Mouse (Mus musculus) liver, postnatal 0 days (tissue): ENCODE measurements at regions not wholly inside any gene's neighbourhood (a gene's known extent, or its start where the extent isn't known, plus 50 kb on each side); places are given as distances from the start of the nearest gene placed in this dataset.

Source experiments
- ATAC-seq: fragments of 200-750 bp; cut with Nextera tagmentation; 2 replicates; pipeline ENCODE4 v1.8.0; 2017; ENCODE audit warnings: mild to moderate bottlenecking, moderate library complexity
- DNase-seq: peaks from one replicate; pipeline ENCODE4 v3.0.0-alpha.2; 2016
- H3K27ac ChIP-seq: fragments of 300-500 bp; sonication (generic); 2 replicates; pipeline ENCODE4 v1.5.1; 2014; ENCODE audit warnings: antibody characterized with exemption, moderate library complexity, mild to moderate bottlenecking, low read depth
- H3K27me3 ChIP-seq: fragments of 300-500 bp; sonication (generic); 2 replicates; pipeline ENCODE4 v1.6.1; 2014; ENCODE audit warnings: low read length, control low read depth, mixed read lengths; ENCODE audit not compliant: insufficient read depth
- H3K36me3 ChIP-seq: fragments of 300-500 bp; sonication (generic); replicated peaks from 2 replicates; pipeline ENCODE4 v1.6.1; 2014; ENCODE audit warnings: mild to moderate bottlenecking, control low read depth, low read length, moderate library complexity, mixed read lengths; ENCODE audit not compliant: insufficient read depth
- H3K4me1 ChIP-seq: fragments of 300-500 bp; sonication (generic); 2 replicates; pipeline ENCODE4 v1.6.1; 2014; ENCODE audit warnings: antibody characterized with exemption, mild to moderate bottlenecking, control low read depth; ENCODE audit not compliant: insufficient read depth
- H3K4me2 ChIP-seq: fragments of 300-500 bp; sonication (generic); 2 replicates; pipeline ENCODE4 v1.6.1; 2014; ENCODE audit warnings: low read depth, mild to moderate bottlenecking, low read length, moderate library complexity, mixed read lengths
- H3K4me3 ChIP-seq: fragments of 300-500 bp; sonication (generic); 2 replicates; pipeline ENCODE4 v1.5.1; 2014; ENCODE audit warnings: low read depth, low read length
- H3K9ac ChIP-seq: fragments of 300-500 bp; sonication (generic); replicated peaks from 2 replicates; pipeline ENCODE4 v1.6.1; 2014; ENCODE audit warnings: mild to moderate bottlenecking, moderate library complexity
- H3K9me3 ChIP-seq: fragments of 300-500 bp; sonication (generic); 2 replicates; pipeline ENCODE4 v1.6.1; 2016; ENCODE audit warnings: mild to moderate bottlenecking, control low read depth, low read length, mixed read lengths
- CTCF ChIP-seq: sonication (generic); IDR thresholded peaks from 2 replicates; pipeline ENCODE4 v1.5.1; 2016; ENCODE audit warnings: antibody characterized with exemption, low read depth
- EP300 ChIP-seq: IDR thresholded peaks from 2 replicates; pipeline ENCODE4 v1.6.1; 2016; ENCODE audit warnings: antibody characterized with exemption, low read depth, mild to moderate bottlenecking
- WGBS: fragments of 180-500 bp; shearing (Covaris S2); extraction: QIAGEN DNeasy Blood & Tissue Kit; methylation state at CpG from one replicate; pipeline ENCODE4 v1.1.7; 2014; ENCODE audit not compliant: insufficient replicate concordance; 5-methylcytosine and 5-hydroxymethylcytosine counted together

DNA sequence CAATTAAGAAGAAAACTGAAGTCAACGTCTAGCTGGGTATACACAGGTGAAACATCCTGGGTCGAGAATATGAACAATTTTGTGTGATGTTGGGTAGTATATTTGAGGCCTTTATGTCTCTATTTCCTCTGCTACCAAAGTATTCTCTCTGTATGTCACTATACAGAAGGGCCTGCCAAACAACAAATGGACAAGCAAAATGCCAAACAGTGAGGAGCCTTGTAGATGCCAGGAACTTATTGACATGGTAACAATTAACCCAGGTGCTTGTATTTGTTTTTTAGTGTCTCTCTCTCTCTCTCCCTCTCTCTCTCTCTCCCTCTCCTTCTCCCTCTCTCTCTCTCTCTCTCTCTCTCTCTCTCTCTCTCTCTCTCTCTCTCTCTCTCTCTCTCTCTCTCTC is 529.1 kb downstream of the Tmem114 start:
- 50% methylated on average over 2 of the region's 2 CpGs for WGBS
- no peak for ATAC-seq
- TF ChIP-seq EP300 = no peak
- TF ChIP-seq CTCF = no peak

DNA sequence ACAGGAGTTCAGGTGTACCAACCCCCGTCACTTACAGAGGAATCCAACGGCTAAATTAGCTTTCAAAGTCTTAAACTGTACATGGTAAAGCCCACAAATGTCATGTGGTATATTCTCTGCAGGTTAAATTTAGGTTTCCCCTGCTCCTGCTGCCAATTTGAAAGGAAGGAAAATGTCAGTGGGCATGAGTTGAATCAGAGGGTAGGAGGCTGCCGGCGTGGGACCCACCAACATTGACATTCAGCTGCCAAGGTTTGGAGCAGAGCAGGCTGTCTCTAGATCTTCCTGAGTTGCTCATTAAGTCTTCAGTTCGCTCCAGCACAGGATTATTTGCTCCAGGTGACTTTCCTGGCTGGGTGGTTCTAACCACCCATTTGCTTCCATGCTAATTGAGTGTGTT is 532.1 kb downstream of the Tmem114 start:
- H3K4me2 ChIP-seq = no peak overlapping the region
- H3K36me3 ChIP-seq = no peaks in the 10 kb centered on the region
- ATAC-seq = no peak
- H3K4me3 ChIP-seq = no peak overlapping the region
- DNase-seq = no peak
- no peaks in the 10 kb centered on the region for H3K27me3 ChIP-seq
- no peaks in the 10 kb centered on the region for H3K9me3 ChIP-seq
- 70% methylated on average over 5 of the region's 5 CpGs for WGBS
- no peak overlapping the region for H3K27ac ChIP-seq
- H3K4me1 ChIP-seq = no peaks in the 10 kb centered on the region
- H3K9ac ChIP-seq = no peak overlapping the region
- TF ChIP-seq EP300 = no peak
- TF ChIP-seq CTCF = no peak

More for the DNA sequence above, 529.1 kb downstream of the Tmem114 start:
- no peaks in the 10 kb centered on the region for H3K36me3 ChIP-seq
- H3K27ac ChIP-seq = no peak overlapping the region
- H3K27me3 ChIP-seq = no peaks in the 10 kb centered on the region
- no peak overlapping the region for H3K4me2 ChIP-seq
- no peaks in the 10 kb centered on the region for H3K9me3 ChIP-seq
- DNase-seq = no peak
- no peak overlapping the region for H3K4me3 ChIP-seq
- no peaks in the 10 kb centered on the region for H3K4me1 ChIP-seq
- no peak overlapping the region for H3K9ac ChIP-seq

- TF ChIP-seq CTCF (no peak), EP300 (no peak)
- no peak overlapping the region for H3K27ac ChIP-seq
- no peak for ATAC-seq
- H3K4me2 ChIP-seq = no peak overlapping the region
- no peaks in the 10 kb centered on the region for H3K4me1 ChIP-seq
- H3K9ac ChIP-seq = no peak overlapping the region
- no peaks in the 10 kb centered on the region for H3K36me3 ChIP-seq
- no peaks in the 10 kb centered on the region for H3K27me3 ChIP-seq
- WGBS = 80% methylated on average over 2 of the region's 2 CpGs
- no peak overlapping the region for H3K4me3 ChIP-seq
- no peaks in the 10 kb centered on the region for H3K9me3 ChIP-seq
- DNase-seq = no peak
Observed at GRCm38 (mm10) chr16:7863406-7863805, 561.5 kb downstream of the Tmem114 start.

DNA sequence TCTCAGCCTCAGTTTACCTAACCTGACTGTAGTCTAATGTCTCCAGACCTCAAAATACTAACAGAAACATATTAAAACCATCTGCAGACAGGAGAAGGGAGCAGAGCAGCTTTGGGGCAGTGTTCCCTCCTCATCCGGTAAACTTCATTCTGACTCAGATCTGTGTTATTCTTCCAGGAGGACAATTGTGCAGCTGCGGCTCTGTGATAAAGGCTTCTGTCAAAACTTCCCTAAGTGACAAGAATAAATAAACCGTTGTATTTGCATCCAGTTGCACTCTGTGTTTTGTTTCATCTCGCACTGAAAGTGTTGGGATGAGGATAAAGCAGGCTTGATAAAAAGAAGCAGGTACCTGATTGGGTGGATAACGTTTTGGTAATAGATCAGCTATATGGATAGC is 585.8 kb downstream of the Tmem114 start:
- DNase-seq (no peak), ATAC-seq (no peak)
- Histone ChIP-seq H3K4me2 (no peak overlapping the region), H3K27ac (no peak overlapping the region), H3K27me3 (no peaks in the 10 kb centered on the region), H3K9ac (no peak overlapping the region), H3K9me3 (no peaks in the 10 kb centered on the region), H3K4me1 (no peaks in the 10 kb centered on the region), H3K4me3 (no peak overlapping the region), H3K36me3 (no peaks in the 10 kb centered on the region)
- 47% methylated on average over 5 of the region's 5 CpGs for WGBS
- no peak for TF ChIP-seq EP300
- TF ChIP-seq CTCF = no peak

- no peak overlapping the region for H3K4me2 ChIP-seq
- H3K9ac ChIP-seq = no peak overlapping the region
- H3K9me3 ChIP-seq = no peaks in the 10 kb centered on the region
- 64% methylated on average over 6 of the region's 6 CpGs for WGBS
- H3K4me3 ChIP-seq = no peak overlapping the region
- no peaks in the 10 kb centered on the region for H3K27me3 ChIP-seq
- no peak for ATAC-seq
- DNase-seq = no peak
- H3K4me1 ChIP-seq = no peaks in the 10 kb centered on the region
- H3K27ac ChIP-seq = no peak overlapping the region
- no peaks in the 10 kb centered on the region for H3K36me3 ChIP-seq
- no peak for TF ChIP-seq EP300
- no peak for TF ChIP-seq CTCF
Observed at GRCm38 (mm10) chr16:7831142-7831541, 593.8 kb downstream of the Tmem114 start.

GRCm38 (mm10) chr16:7829939-7830650 is 594.8 kb downstream of the Tmem114 start:
- no peaks in the 10 kb centered on the region for H3K4me1 ChIP-seq
- H3K9me3 ChIP-seq = no peaks in the 10 kb centered on the region
- H3K9ac ChIP-seq = no peak overlapping the region
- no peak overlapping the region for H3K4me3 ChIP-seq
- H3K4me2 ChIP-seq = no peak overlapping the region
- TF ChIP-seq EP300 = no peak
- TF ChIP-seq CTCF = no peak
- no peaks in the 10 kb centered on the region for H3K36me3 ChIP-seq
- 61% methylated on average over 9 of the region's 9 CpGs for WGBS
- DNase-seq (no peak), ATAC-seq (no peak)
- H3K27me3 ChIP-seq = no peaks in the 10 kb centered on the region
- H3K27ac ChIP-seq = no peak overlapping the region

- DNase-seq (no peak), ATAC-seq (no peak)
- Histone ChIP-seq H3K36me3 (no peaks in the 10 kb centered on the region), H3K9me3 (no peaks in the 10 kb centered on the region), H3K4me1 (no peaks in the 10 kb centered on the region), H3K9ac (no peak overlapping the region), H3K4me3 (no peak overlapping the region), H3K4me2 (no peak overlapping the region), H3K27ac (no peak overlapping the region), H3K27me3 (no peaks in the 10 kb centered on the region)
- TF ChIP-seq CTCF (no peak), EP300 (no peak)
- WGBS = 61% methylated on average over 2 of the region's 2 CpGs
Observed at GRCm38 (mm10) chr16:7801161-7801560, 623.8 kb downstream of the Tmem114 start.
